Mouse (Mus musculus) brown adipose tissue, adult 24 weeks (tissue): ENCODE data around the gene Iqcf3. TPM values are rescaled to one million over a fixed set of nuclear protein-coding genes. Genes with fewer than 3 reads are reported as not detected.

Experiments used
- H3K27ac ChIP-seq: fragments of 200-500 bp; replicated peaks from 2 replicates; pipeline ENCODE4 v1.5.1; 2012; ENCODE audit warnings: low read depth, mild to moderate bottlenecking, low read length
- H3K4me1 ChIP-seq: fragments of 200-500 bp; 2 replicates; pipeline ENCODE4 v1.6.1; 2012; ENCODE audit warnings: low read length, mixed read lengths; ENCODE audit not compliant: control insufficient read depth, insufficient read depth, insufficient read length
- H3K4me3 ChIP-seq: fragments of 200-500 bp; 2 replicates; pipeline ENCODE4 v1.5.1; 2012; ENCODE audit warnings: low read depth, mild to moderate bottlenecking, low read length, moderate library complexity; ENCODE audit not compliant: insufficient read depth
- polyA plus RNA-seq: library from polyadenylated mRNA; stranded (reverse); fragments of >200 nt; gene quantifications from 2 replicates; pipeline ENCODE4 v1.2.4, GENCODE M21; 2012; ENCODE audit not compliant: missing spikeins, insufficient read depth, insufficient read length

Gene Iqcf3
- polyA plus RNA-seq, 1 experiment = not detected

DNA sequence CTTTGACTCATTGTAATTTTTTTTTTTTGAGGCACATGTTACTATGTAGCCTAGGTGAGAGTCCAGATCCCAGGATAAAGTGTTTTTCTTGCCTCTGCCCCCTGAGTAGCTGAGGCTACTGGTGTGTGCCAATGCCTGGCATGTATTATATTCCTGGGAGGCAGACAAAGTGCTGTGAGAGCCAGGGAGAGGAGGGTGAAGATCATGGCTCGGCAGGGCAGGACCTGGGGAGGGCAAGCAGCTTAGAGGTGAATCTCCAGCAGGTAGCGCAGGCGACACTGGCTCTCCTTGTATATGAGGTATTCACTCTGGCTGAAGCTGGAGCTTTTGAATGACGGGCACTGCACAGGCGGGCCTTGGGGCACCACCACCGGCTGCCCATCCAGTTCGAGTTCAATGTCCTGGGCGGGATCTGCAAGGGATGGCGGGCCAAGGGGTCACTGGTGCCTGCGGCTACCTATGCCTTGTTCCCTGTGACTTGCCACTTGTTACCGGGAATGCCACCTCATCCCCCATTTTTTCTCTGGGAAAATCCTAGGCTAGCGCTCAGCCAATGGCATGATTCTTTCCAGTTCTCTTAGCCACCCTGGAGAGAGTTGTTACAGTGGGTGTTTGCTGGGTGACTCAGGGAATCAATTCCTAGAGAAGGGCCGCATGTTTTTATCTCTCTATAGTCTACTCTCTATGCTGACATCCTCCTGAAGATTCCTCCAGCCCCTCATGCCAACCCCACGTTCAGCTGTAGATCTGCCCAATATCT is 90.3 kb downstream of the Iqcf3 start:
- H3K4me1 ChIP-seq = peaks cover 4% of the 10 kb centered on the region
- H3K4me3 ChIP-seq = peak overlapping the region; percentile 13; the same call in 1 of the 2 replicates
- peak overlapping the region; percentile 24; the same call in 1 of the 2 replicates for H3K27ac ChIP-seq

- Histone ChIP-seq H3K4me3 (no peak overlapping the region), H3K4me1 (no peaks in the 10 kb centered on the region; the same call in none of the 2 replicates), H3K27ac (no peak overlapping the region)
Measured at GRCm38 (mm10) chr9:106469776-106470175, 91.7 kb downstream of the Iqcf3 start.

GRCm38 (mm10) chr9:106469317-106469716 is 92.1 kb downstream of the Iqcf3 start:
- Histone ChIP-seq H3K4me3 (no peak overlapping the region), H3K4me1 (no peaks in the 10 kb centered on the region; the same call in none of the 2 replicates), H3K27ac (no peak overlapping the region)

- Histone ChIP-seq H3K27ac (no peak overlapping the region), H3K4me3 (no peak overlapping the region), H3K4me1 (no peaks in the 10 kb centered on the region; the same call in 1 of the 2 replicates)
Measured at GRCm38 (mm10) chr9:106467746-106468145, 93.7 kb downstream of the Iqcf3 start.

DNA sequence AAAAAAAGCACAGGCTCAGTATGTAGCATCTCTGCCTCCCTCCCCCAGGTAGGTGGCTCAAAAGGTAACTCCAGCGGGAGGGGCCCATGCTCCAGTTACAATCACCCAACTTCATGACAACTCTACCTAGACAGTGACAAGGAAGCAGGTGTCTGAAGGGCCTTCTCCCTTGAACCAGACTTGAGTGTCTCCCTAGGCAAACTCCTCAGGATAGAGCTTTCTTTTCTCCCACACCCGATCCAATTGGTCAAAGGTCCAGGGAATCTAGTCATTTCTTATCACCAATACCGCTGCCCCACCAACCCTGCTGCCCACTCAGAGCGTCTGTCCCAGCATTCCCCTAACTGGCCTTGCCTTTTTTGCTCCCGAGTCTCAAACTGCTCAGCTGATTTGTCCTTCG is 94.7 kb downstream of the Iqcf3 start:
- Histone ChIP-seq H3K27ac (no peak overlapping the region), H3K4me3 (no peak overlapping the region), H3K4me1 (no peaks in the 10 kb centered on the region; the same call in 1 of the 2 replicates)

DNA sequence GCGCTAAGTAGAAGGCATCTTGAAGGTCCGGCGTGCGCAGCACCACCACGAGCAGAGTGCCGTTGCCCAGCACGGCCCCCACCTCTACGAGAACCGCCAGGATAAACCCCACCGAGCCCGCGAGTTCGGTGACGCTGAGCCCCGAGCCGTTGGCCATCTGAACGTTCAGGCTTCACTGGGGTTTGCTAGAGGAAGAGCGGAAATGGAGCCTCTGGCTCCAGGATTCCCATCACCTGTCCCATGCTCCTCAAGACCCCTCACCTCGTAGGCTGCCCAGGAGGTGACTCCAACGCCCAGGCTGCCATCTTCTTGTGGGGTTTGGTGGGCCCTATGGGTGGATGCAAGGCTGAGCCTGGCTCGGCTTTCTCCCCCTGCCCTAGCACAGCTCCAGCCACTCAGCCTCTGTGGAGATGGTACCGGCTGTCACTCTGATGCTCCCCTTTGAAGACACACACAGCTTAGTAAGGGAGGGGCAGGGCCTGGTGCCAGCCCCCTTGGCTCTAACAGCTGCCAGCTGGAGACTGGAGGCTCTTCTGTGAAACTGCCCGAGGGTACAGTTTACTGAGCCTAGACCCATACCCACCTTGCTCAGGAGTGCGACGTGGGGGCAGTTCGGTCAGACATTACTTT is 95.7 kb downstream of the Iqcf3 start, which contains the start of gene Gpr62:
TSS of gene Gpr62 (minus strand) at position 368 of the 630 bp plus-strand sequence.
- H3K27ac ChIP-seq = no peak within 1 kb of the TSS
- H3K4me3 ChIP-seq = peak within 1 kb of the TSS; percentile 75
- no peaks in the 10 kb centered on the region; the same call in 1 of the 2 replicates for H3K4me1 ChIP-seq

GRCm38 (mm10) chr9:106464751-106465541 is 96.5 kb downstream of the Iqcf3 start:
- H3K27ac ChIP-seq = no peak overlapping the region
- H3K4me3 ChIP-seq = peak overlapping the region; percentile 75
- no peaks in the 10 kb centered on the region; the same call in 1 of the 2 replicates for H3K4me1 ChIP-seq

- H3K27ac ChIP-seq = no peak overlapping the region
- no peak overlapping the region for H3K4me3 ChIP-seq
- H3K4me1 ChIP-seq = no peaks in the 10 kb centered on the region
Measured at GRCm38 (mm10) chr9:106463122-106464063, 98.0 kb downstream of the Iqcf3 start.

DNA sequence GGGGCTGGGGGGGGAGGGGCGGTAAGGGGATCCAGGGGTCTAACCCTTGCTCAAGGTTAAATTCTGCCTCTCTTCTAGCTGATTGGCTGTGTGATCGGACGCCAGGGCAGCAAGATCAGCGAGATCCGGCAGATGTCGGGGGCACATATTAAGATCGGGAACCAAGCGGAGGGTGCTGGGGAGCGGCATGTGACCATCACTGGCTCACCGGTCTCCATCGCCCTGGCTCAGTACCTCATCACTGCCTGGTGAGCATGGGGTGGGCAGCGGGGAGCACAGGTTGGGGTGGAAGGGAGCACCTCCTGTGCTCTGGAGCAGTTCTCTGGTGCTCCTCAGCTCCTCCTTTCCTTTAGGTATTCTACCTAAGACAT is 99.0 kb downstream of the Iqcf3 start:
- no peak overlapping the region for H3K27ac ChIP-seq
- no peak overlapping the region for H3K4me3 ChIP-seq
- H3K4me1 ChIP-seq = no peaks in the 10 kb centered on the region

DNA sequence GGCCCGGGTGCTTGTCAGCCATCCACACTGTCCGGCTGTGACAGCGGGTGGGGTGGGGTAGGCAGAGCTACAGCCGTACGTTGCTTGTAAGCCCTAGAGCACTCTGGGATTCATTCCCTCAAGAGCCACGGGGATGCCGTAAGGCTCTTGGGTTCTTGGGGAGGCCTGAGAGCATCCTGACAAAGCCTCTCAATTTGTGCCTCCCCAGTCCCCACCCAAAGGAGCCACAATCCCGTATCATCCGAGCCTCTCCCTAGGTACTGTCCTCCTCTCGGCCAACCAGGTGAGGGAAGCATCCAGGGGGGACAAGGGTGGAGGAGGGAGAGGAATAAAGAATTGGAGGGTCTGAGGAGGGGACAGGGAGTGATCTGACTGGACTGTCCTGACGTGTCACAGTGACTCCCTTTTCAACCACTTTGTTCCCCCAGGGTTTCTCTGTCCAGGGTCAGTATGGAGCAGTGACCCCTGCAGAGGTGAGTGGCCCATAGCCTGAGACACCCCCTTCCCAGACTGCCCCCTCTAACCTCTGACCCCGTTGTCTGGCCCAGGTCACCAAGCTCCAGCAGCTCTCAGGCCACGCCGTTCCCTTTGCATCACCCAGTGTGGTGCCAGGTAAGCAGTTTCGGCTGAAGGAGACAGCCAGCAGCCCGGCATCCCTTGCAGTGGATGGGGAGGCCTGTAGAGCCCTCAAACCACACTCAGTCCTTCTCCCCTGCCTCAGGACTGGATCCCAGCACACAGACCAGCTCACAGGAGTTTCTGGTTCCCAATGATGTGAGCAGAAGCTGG is 99.6 kb downstream of the Iqcf3 start:
- H3K27ac ChIP-seq = no peak overlapping the region
- H3K4me3 ChIP-seq = no peak overlapping the region
- no peaks in the 10 kb centered on the region for H3K4me1 ChIP-seq

DNA sequence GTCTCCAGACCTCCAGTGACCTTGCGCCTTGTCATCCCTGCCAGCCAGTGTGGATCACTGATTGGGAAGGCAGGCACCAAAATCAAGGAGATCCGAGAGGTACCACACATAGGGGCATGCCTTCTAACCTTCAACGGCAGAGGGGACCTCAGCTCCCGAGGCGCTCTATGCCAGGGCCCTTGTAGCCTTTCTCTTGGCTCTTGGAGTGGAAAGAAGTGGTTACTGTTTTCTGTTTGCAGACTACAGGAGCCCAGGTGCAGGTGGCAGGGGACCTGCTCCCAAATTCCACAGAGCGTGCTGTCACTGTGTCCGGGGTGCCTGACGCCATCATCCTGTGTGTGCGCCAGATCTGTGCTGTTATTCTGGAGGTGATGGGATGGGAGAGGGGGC is 100.4 kb downstream of the Iqcf3 start:
- no peak overlapping the region for H3K27ac ChIP-seq

GRCm38 (mm10) chr9:106460401-106461025 is 100.9 kb downstream of the Iqcf3 start:
- H3K27ac ChIP-seq = no peak overlapping the region
- no peaks in the 10 kb centered on the region for H3K4me1 ChIP-seq
- no peak overlapping the region for H3K4me3 ChIP-seq

More for the DNA sequence above, 100.4 kb downstream of the Iqcf3 start:
- Histone ChIP-seq H3K4me1 (no peaks in the 10 kb centered on the region), H3K4me3 (no peak overlapping the region)

GRCm38 (mm10) chr9:106459946-106460345 is 101.5 kb downstream of the Iqcf3 start:
- Histone ChIP-seq H3K27ac (no peak overlapping the region), H3K4me1 (no peaks in the 10 kb centered on the region), H3K4me3 (no peak overlapping the region)
